Mouse (Mus musculus) brain, adult 10 weeks (tissue): Measurements from ENCODE around the gene St8sia6. TPM values are rescaled to one million over a fixed set of nuclear protein-coding genes. Genes with fewer than 3 reads are reported as not detected.

Experiments
- polyA plus RNA-seq: library from polyadenylated mRNA; stranded (reverse); fragments of 350-450 nt; fragmentation: Illumina TruSeq; extraction: RNeasy Lipid Tissue Mini Kit (QIAGEN cat#74804); gene quantifications from one replicate; pipeline ENCODE4 v1.2.3, GENCODE M21; 2015; ENCODE audit warnings: low read depth, low replicate concordance

St8sia6 gene
- polyA plus RNA-seq = 1.8 TPM

GRCm38 (mm10) chr2:13793969-13794363 is at the start of gene St8sia6:
Gene St8sia6 (minus strand): TSS chr2:13794064.

Other genes starting within 250 kb of the St8sia6 start
- 7.6 TPM for gene Trdmt1, start 249.4 kb downstream of the St8sia6 start, polyA plus RNA-seq
- 43.9 TPM for gene Vim, start 220.1 kb downstream of the St8sia6 start, polyA plus RNA-seq